Mouse (Mus musculus) cerebellum, postnatal 10 days (tissue): Measurements from ENCODE around the gene Pamr1.

Experiments
- DNase-seq, 2 experiments: peaks; one replicate each; pipeline ENCODE4 v3.0.0; 2021; ENCODE audit warnings: mixed read lengths in 2 of 2

The Pamr1 gene

GRCm38 (mm10) chr2:102662911-102663310 is 113.1 kb downstream of the Pamr1 start:
- peak in 1 of 2 experiments; percentile 23 for DNase-seq

- DNase-seq = peak; percentile 44 to 51
Measured at GRCm38 (mm10) chr2:102663339-102663738, 113.5 kb downstream of the Pamr1 start.

- peak in 1 of 2 experiments; percentile 25 for DNase-seq
Measured at GRCm38 (mm10) chr2:102663865-102664264, 114.1 kb downstream of the Pamr1 start.

- DNase-seq = no peak
Measured at GRCm38 (mm10) chr2:102667981-102668380, 118.2 kb downstream of the Pamr1 start.

- DNase-seq = no peak
Measured at GRCm38 (mm10) chr2:102669580-102669979, 119.8 kb downstream of the Pamr1 start.

GRCm38 (mm10) chr2:102674582-102674981 is 124.8 kb downstream of the Pamr1 start:
- no peak for DNase-seq

GRCm38 (mm10) chr2:102675275-102675674 is 125.5 kb downstream of the Pamr1 start:
- DNase-seq = peak; percentile 85 to 88

GRCm38 (mm10) chr2:102676716-102677312 is 127.0 kb downstream of the Pamr1 start:
- DNase-seq = peak; percentile 51 to 66

- no peak for DNase-seq
Measured at GRCm38 (mm10) chr2:102677400-102677799, 127.6 kb downstream of the Pamr1 start.

GRCm38 (mm10) chr2:102681351-102681750 is 131.5 kb downstream of the Pamr1 start:
- DNase-seq = peak; percentile 68 to 75

GRCm38 (mm10) chr2:102682168-102682567 is 132.4 kb downstream of the Pamr1 start:
- DNase-seq = peak; percentile 81 to 85

GRCm38 (mm10) chr2:102685371-102686107 is 135.7 kb downstream of the Pamr1 start:
- DNase-seq = peak; percentile 51 to 68

- peak in 1 of 2 experiments; percentile 18 for DNase-seq
Measured at GRCm38 (mm10) chr2:102686108-102686450, 136.3 kb downstream of the Pamr1 start.
